Mouse (Mus musculus) heart, adult 2 months (tissue): ENCODE data around the gene Foxp1.

Source experiments
- CTCF ChIP-seq: fragments of 200-600 bp; IDR thresholded peaks from 2 replicates; pipeline ENCODE4 v1.8.1; 2022; ENCODE audit warnings: antibody characterized with exemption, mild to moderate bottlenecking, moderate library complexity
- EP300 ChIP-seq: fragments of 200-500 bp; IDR thresholded peaks from 2 replicates; pipeline ENCODE4 v1.6.1; 2011; ENCODE audit warnings: low read depth, low read length, control low read depth; ENCODE audit not compliant: insufficient read depth
- POLR2A ChIP-seq: fragments of 200-500 bp; IDR thresholded peaks from 2 replicates; pipeline ENCODE4 v1.6.1; 2011; ENCODE audit warnings: mild to moderate bottlenecking, low read depth, low read length, control low read depth; ENCODE audit not compliant: insufficient read depth

- no peak for TF ChIP-seq POLR2A
- no peak for TF ChIP-seq EP300
- TF ChIP-seq CTCF, result no peak
Observed at GRCm38 (mm10) chr6:99251222-99251621, 271.3 kb downstream of the Foxp1 start.
